Mouse (Mus musculus): ENCODE measurements around the gene Ccdc141. TPM values are rescaled to one million over a fixed set of nuclear protein-coding genes. Genes with fewer than 3 reads are reported as not detected.

The Ccdc141 gene
- polyA plus RNA-seq, 1 experiment from 2014 or later = 31.9 TPM

GRCm38 (mm10) chr2:77061871-77062270 is 108.6 kb downstream of the Ccdc141 start:
- no peaks in the 10 kb centered on the region for H3K4me1 ChIP-seq (ENCODE audit: insufficient read depth, low read depth, low read length)
- H3K36me3 ChIP-seq (ENCODE audit: insufficient read depth, low read length) = no peaks in the 10 kb centered on the region
- TF ChIP-seq EP300 (IDR thresholded peaks at IDR 0.05) = no peak
- peak; percentile 76 for TF ChIP-seq CTCF (IDR thresholded peaks at IDR 0.05)
- DNase-seq (ENCODE audit: low spot score) (peak; percentile 58), ATAC-seq (no peak)
- no peaks in the 10 kb centered on the region for H3K9me3 ChIP-seq (ENCODE audit: low read length)
- WGBS = 32% methylated on average over 3 of the region's 3 CpGs
- H3K9ac ChIP-seq (replicated peaks; ENCODE audit: low read depth) = no peak overlapping the region
- H3K27me3 ChIP-seq (replicated peaks; ENCODE audit: insufficient read depth, low read length) = no peaks in the 10 kb centered on the region
- H3K4me2 ChIP-seq (replicated peaks; ENCODE audit: low read depth, low read length) = no peak overlapping the region
- no peak overlapping the region for H3K27ac ChIP-seq (ENCODE audit: low read length)
- no peak overlapping the region for H3K4me3 ChIP-seq (ENCODE audit: low read depth, low read length)

GRCm38 (mm10) chr2:77059596-77059995 is 110.8 kb downstream of the Ccdc141 start:
- H3K27me3 ChIP-seq (replicated peaks; ENCODE audit: insufficient read depth, low read length) = no peaks in the 10 kb centered on the region
- no peaks in the 10 kb centered on the region for H3K36me3 ChIP-seq (ENCODE audit: insufficient read depth, low read length)
- no peak overlapping the region for H3K9ac ChIP-seq (replicated peaks; ENCODE audit: low read depth)
- H3K4me3 ChIP-seq (ENCODE audit: low read depth, low read length) = no peak overlapping the region
- TF ChIP-seq EP300 (IDR thresholded peaks at IDR 0.05) (no peak), CTCF (IDR thresholded peaks at IDR 0.05) (no peak)
- no peak for ATAC-seq
- H3K27ac ChIP-seq (ENCODE audit: low read length) = no peak overlapping the region
- no peaks in the 10 kb centered on the region for H3K9me3 ChIP-seq (ENCODE audit: low read length)
- no peaks in the 10 kb centered on the region for H3K4me1 ChIP-seq (ENCODE audit: insufficient read depth, low read depth, low read length)
- no peak overlapping the region for H3K4me2 ChIP-seq (replicated peaks; ENCODE audit: low read depth, low read length)
- DNase-seq (ENCODE audit: low spot score) = no peak
- WGBS = 61% methylated on average over 8 of the region's 8 CpGs

- H3K4me3 ChIP-seq (ENCODE audit: low read depth, low read length) = no peak overlapping the region
- WGBS = 40% methylated on average over 11 of the region's 11 CpGs
Observed at GRCm38 (mm10) chr2:77056367-77056766, 114.1 kb downstream of the Ccdc141 start.

GRCm38 (mm10) chr2:77042912-77043311 is 127.5 kb downstream of the Ccdc141 start:
- ATAC-seq (no peak), DNase-seq (ENCODE audit: low spot score) (no peak)
- Histone ChIP-seq H3K4me2 (replicated peaks; ENCODE audit: low read depth, low read length) (no peak overlapping the region), H3K9ac (replicated peaks; ENCODE audit: low read depth) (no peak overlapping the region), H3K27ac (ENCODE audit: low read length) (no peak overlapping the region), H3K9me3 (ENCODE audit: low read length) (no peaks in the 10 kb centered on the region), H3K4me1 (ENCODE audit: insufficient read depth, low read depth, low read length) (no peaks in the 10 kb centered on the region), H3K36me3 (ENCODE audit: insufficient read depth, low read length) (peaks cover 5% of the 10 kb centered on the region), H3K27me3 (replicated peaks; ENCODE audit: insufficient read depth, low read length) (no peaks in the 10 kb centered on the region), H3K4me3 (ENCODE audit: low read depth, low read length) (no peak overlapping the region)
- 78% methylated on average over 3 of the region's 3 CpGs for WGBS
- no peak for TF ChIP-seq CTCF (IDR thresholded peaks at IDR 0.05)
- TF ChIP-seq EP300 (IDR thresholded peaks at IDR 0.05) = no peak

More at GRCm38 (mm10) chr2:77056367-77056766, 114.1 kb downstream of the Ccdc141 start:
- Histone ChIP-seq H3K9me3 (ENCODE audit: low read length) (no peaks in the 10 kb centered on the region), H3K27ac (ENCODE audit: low read length) (no peak overlapping the region), H3K4me2 (replicated peaks; ENCODE audit: low read depth, low read length) (no peak overlapping the region), H3K4me1 (ENCODE audit: insufficient read depth, low read depth, low read length) (no peaks in the 10 kb centered on the region), H3K27me3 (replicated peaks; ENCODE audit: insufficient read depth, low read length) (no peaks in the 10 kb centered on the region), H3K9ac (replicated peaks; ENCODE audit: low read depth) (no peak overlapping the region), H3K36me3 (ENCODE audit: insufficient read depth, low read length) (no peaks in the 10 kb centered on the region)
- ATAC-seq = no peak
- no peak for DNase-seq (ENCODE audit: low spot score)
- TF ChIP-seq EP300 (IDR thresholded peaks at IDR 0.05) (no peak), CTCF (IDR thresholded peaks at IDR 0.05) (no peak)

GRCm38 (mm10) chr2:77039683-77040082 is 130.8 kb downstream of the Ccdc141 start:
- no peaks in the 10 kb centered on the region for H3K9me3 ChIP-seq (ENCODE audit: low read length)
- no peaks in the 10 kb centered on the region for H3K27me3 ChIP-seq (replicated peaks; ENCODE audit: insufficient read depth, low read length)
- H3K4me1 ChIP-seq (ENCODE audit: insufficient read depth, low read depth, low read length) = no peaks in the 10 kb centered on the region
- no peak overlapping the region for H3K9ac ChIP-seq (replicated peaks; ENCODE audit: low read depth)
- H3K4me2 ChIP-seq (replicated peaks; ENCODE audit: low read depth, low read length) = no peak overlapping the region
- no peak overlapping the region for H3K27ac ChIP-seq (ENCODE audit: low read length)
- TF ChIP-seq EP300 (IDR thresholded peaks at IDR 0.05) (no peak), CTCF (IDR thresholded peaks at IDR 0.05) (no peak)
- peaks cover 5% of the 10 kb centered on the region; the same call in 1 of the 2 replicates for H3K36me3 ChIP-seq (ENCODE audit: insufficient read depth, low read length)
- no peak overlapping the region for H3K4me3 ChIP-seq (ENCODE audit: low read depth, low read length)
- DNase-seq (ENCODE audit: low spot score) = no peak
- 73% methylated on average over 3 of the region's 3 CpGs for WGBS
- ATAC-seq = no peak

GRCm38 (mm10) chr2:77039281-77039680 is 131.2 kb downstream of the Ccdc141 start:
- WGBS = 73% methylated on average over 4 of the region's 4 CpGs
- no peaks in the 10 kb centered on the region for H3K4me1 ChIP-seq (ENCODE audit: insufficient read depth, low read depth, low read length)
- no peak overlapping the region for H3K27ac ChIP-seq (ENCODE audit: low read length)
- peak; percentile 88 for ATAC-seq
- no peak overlapping the region for H3K4me2 ChIP-seq (replicated peaks; ENCODE audit: low read depth, low read length)
- H3K4me3 ChIP-seq (ENCODE audit: low read depth, low read length) = no peak overlapping the region
- no peaks in the 10 kb centered on the region for H3K27me3 ChIP-seq (replicated peaks; ENCODE audit: insufficient read depth, low read length)
- H3K9ac ChIP-seq (replicated peaks; ENCODE audit: low read depth) = no peak overlapping the region
- H3K9me3 ChIP-seq (ENCODE audit: low read length) = no peaks in the 10 kb centered on the region
- TF ChIP-seq CTCF (IDR thresholded peaks at IDR 0.05) (peak; percentile 15; the same call in 1 of the 2 replicates), EP300 (IDR thresholded peaks at IDR 0.05) (no peak)
- peak; percentile 53 for DNase-seq (ENCODE audit: low spot score)
- peaks cover 5% of the 10 kb centered on the region; the same call in 1 of the 2 replicates for H3K36me3 ChIP-seq (ENCODE audit: insufficient read depth, low read length)

- no peak overlapping the region for H3K27ac ChIP-seq (ENCODE audit: low read length)
- no peak overlapping the region for H3K4me2 ChIP-seq (replicated peaks; ENCODE audit: low read depth, low read length)
- TF ChIP-seq CTCF (IDR thresholded peaks at IDR 0.05) (no peak), EP300 (IDR thresholded peaks at IDR 0.05) (no peak)
- DNase-seq (ENCODE audit: low spot score) = no peak
- H3K9me3 ChIP-seq (ENCODE audit: low read length) = no peaks in the 10 kb centered on the region
- no peaks in the 10 kb centered on the region for H3K4me1 ChIP-seq (ENCODE audit: insufficient read depth, low read depth, low read length)
- no peaks in the 10 kb centered on the region for H3K27me3 ChIP-seq (replicated peaks; ENCODE audit: insufficient read depth, low read length)
- 80% methylated on average over 10 of the region's 10 CpGs for WGBS
- H3K36me3 ChIP-seq (ENCODE audit: insufficient read depth, low read length) = peaks cover 5% of the 10 kb centered on the region; the same call in 1 of the 2 replicates
- H3K9ac ChIP-seq (replicated peaks; ENCODE audit: low read depth) = no peak overlapping the region
- no peak for ATAC-seq
- H3K4me3 ChIP-seq (ENCODE audit: low read depth, low read length) = no peak overlapping the region
Observed at GRCm38 (mm10) chr2:77037211-77037610, 133.2 kb downstream of the Ccdc141 start.
